Mouse (Mus musculus) gonadal fat pad, adult 2 months (tissue): ENCODE data around the gene Lpar2. TPM values are rescaled to one million over a fixed set of nuclear protein-coding genes. Genes with fewer than 3 reads are reported as not detected.

Experiments
- DNase-seq: peaks from one replicate; pipeline ENCODE4 v3.0.0-alpha.2; 2012; ENCODE audit warnings: low read depth
- polyA plus RNA-seq: library from polyadenylated mRNA; depleted of rRNA; stranded (reverse); fragments of >200 nt; gene quantifications from 2 replicates; pipeline ENCODE4 v1.2.3, GENCODE M21; 2012; rRNA removed

The Lpar2 gene
- polyA plus RNA-seq, 1 experiment = 1.8 TPM

DNA sequence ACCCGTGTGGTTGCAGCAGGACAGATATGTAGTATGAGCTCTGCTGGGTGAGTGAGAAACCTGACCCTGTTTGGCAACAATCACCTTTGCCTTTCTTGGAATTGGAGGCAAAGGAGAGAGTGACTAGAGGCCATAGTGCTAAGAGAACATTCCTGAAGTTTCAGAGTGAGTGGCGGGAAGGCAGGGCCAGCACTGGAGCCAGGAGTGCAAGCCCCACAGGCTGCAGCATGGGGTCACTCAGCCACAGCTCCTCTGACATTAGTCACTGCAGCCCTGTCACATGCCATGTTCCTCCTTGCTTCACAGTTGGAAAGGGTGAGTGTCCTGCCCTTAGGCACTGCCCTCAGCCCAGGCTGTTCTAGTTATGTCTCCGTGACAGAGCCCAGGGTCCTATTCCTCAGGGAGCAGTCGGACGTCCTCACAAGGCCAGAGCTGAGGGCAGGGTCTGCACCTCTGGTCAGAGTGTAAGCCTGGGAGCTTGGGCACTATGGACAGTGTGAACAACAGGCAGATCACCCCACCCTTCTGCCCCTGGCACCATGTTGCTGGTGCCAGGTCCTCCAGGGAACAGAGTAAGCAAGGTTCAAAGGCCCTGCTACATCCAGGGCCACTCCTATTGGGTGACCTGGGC is 45.6 kb downstream of the Lpar2 start:
- no peak for DNase-seq

DNA sequence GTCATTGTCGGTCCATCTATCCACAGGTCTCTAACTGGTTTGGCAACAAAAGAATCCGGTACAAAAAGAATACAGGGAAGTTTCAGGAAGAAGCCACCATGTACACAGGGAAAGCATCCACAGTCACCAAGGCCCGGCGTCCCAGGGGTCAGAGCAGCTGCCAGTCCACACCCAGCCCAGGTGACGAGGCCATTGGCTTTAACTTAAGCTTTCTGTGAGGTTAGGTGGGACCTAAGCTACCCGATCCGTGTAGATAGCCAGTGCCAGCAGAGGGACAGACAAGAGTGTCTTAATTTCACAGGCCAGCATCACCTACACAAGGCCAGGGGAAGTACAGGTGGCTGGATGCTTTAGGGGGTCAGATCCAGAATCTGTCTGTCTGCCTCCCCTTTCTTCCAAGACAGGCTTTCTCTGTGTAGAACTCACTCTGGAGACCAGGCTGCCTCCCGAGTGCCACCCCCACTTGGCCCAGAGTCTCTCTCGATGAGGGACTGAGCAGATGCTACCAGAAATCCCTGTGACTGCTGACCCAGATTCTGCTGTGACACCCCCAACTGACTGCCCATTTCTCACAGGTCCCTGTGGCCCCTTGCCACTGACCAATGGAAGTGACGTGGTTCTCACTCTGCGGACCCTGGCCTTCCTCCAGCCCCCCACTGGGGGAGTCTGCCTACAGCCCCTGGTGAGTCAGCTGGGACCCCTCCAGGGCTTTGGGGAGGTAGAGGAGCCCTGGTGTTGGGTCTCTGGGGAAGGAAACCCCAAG is 48.0 kb downstream of the Lpar2 start:
- DNase-seq = no peak

DNA sequence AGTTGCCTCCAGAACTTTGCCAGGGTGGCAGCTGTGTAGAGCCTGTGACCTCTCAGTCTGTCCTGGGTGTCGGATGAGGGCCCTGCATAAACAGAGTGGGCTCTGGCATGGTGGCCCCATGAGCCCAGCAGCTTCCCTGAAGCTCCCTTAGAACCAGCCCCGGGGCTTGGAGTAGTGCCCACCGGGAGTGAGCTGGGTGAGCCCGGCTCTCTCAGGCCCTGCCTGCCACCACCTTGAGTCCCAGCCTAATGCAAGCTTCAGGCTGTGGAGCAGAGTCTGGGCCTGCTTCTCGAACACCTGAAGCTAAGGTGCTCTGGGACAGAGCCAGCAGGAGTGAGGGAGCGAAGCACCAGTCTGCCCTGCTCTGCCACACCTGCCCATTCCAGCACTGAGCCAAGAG is 48.7 kb downstream of the Lpar2 start:
- DNase-seq = no peak

DNA sequence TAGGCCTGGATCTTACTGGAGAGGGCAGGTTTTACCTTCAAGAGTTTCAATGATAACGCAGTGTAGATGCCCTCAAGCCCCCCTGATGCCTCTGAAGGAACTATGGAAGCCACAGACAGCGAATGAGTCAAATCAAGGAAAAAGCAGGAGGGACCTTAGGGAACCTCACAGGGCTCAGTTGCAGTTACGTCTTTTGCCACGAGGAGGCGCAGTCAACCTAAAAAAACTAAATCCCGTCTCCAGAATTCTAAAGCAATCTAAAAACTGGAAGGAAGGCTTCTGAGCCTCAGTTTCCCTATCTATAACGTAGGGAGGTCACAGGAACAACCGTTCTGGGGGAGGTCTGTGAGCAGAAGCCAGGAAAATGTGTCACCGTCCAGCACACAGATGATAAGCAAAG is 51.9 kb downstream of the Lpar2 start:
- no peak for DNase-seq

DNA sequence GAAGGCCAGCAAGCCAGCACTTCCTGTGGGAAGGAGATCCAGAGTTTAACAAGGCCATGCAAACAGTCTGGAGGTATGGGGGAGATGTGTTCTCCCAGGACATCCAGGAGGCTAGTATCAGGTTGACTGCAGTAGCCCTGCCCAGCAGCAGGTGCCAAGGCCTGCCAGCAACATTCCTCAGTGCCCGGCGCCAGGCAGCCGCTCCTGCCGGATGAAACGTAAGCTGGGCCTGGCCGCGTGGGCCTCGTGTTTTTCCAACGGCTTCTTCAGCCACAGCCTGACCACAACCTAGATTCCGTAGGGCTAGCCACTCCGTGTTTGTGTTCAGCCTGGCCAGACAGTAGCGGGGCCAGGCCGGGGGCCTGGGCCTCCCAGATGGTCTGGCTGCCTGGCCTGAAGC is 52.4 kb downstream of the Lpar2 start:
- no peak for DNase-seq

DNA sequence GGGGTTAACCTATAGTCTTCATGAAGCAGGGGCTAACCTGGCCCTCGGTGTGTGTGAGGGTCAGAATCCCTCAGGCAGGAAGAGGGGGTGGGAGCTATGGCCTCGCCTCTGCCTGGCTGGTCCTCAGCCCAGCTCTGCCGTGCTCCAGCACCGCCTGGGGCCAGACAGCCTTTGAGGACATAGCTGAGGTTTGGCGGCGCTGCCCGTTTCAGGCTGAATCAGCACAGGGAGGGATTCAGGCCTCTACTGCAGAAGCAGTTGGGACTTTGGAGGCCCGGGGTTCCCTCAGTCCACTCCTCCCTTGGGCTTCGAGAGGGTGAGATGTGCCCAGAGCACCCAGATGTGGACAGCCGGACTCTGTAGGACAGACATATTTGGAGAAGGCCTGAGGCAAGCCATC is 53.9 kb downstream of the Lpar2 start:
- no peak for DNase-seq

DNA sequence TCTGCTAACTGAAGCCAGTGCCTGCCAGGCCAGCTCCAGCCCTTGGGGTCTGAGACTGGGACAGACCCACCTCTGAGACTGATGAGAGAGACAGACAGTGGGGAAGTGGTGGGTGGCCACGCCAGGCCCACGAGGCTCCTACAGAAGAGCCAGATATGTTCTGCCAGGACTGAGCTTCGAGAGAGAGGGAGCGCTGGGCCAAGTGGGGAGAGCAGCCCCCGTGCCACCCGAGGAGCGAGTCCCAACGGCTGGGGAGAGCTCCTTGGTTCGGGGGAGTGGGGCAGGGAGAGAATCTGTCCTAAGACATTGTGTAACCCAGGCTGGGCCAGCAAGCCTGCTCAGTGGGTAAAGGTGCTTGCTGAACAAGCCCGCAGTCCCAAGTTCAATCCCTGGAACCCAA is 54.7 kb downstream of the Lpar2 start:
- DNase-seq = no peak

DNA sequence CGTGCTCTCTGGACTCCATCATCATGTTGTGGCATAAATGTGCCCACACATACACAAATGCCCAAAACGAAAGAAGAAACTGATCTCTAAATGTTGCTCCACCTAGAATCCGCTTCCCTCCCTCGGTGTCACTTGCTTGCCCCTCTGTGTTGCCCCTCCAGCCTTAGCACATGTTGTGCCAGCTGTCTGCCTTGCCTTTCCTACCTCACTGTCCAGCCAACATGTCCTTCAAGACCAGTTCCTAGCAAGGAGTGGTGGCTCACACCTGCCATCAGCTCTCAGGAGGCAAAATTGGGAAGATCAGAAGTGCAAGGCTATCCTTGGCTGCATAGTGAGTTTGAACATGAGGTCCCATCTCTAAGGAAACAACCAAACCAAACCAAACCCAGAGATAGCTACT is 55.2 kb downstream of the Lpar2 start:
- no peak for DNase-seq

DNA sequence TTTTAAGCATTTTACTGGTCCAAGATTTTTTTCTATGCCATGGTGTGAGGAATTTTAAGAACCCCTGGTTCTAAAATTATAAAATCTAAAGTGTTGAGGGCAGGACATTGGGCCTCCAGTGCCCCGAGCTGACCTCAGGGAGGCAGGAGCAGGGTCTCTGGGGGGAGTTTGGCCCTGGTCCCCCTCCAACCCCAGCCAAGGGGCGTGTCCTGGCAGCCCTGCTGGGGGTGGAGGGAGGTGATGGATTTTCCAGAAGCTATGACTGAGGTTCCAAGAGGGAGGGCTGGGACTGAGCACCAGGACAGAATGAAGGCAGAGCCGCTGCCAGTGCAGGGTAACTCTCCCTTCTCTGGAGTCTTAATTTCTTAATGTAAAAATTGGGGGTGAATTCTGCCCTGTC is 55.8 kb downstream of the Lpar2 start:
- DNase-seq = no peak

DNA sequence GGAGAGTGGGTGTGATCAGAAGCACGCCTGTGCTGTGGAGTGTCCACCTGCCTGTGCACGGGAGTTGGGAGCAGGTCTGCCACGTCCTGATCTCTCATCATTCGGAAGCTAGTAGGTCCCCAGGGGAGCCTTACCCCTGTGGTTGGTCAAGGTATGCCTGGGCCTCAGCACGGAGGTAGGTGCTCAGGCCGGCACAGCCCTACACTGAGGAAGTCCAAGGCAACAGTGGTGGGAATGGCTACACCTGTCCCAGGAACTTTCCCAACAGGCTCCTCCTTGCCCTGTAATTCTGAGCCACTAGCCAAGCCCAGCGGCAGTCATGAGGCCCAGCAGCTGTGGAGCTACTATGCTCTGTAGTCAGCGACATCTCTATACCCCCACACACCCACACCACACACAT is 57.4 kb downstream of the Lpar2 start:
- DNase-seq = no peak

Other genes with a start within 250 kb of the Lpar2 start
- gene Zfp868, start 196.9 kb upstream of the Lpar2 start, polyA plus RNA-seq = 5.2 and 6.3 TPM in 2 replicates
- 1.7 and 2.4 TPM in 2 replicates for gene Zfp964, start 167.9 kb upstream of the Lpar2 start, polyA plus RNA-seq
- 6.3 and 7.3 TPM in 2 replicates for gene Zfp869, start 111.7 kb upstream of the Lpar2 start, polyA plus RNA-seq
- gene Zfp963, start 72.5 kb upstream of the Lpar2 start, polyA plus RNA-seq = 2.5 TPM in 2 replicates
- 0.25 TPM in 1 of 2 replicates, not detected in the other for gene Gm20422, start 47.5 kb upstream of the Lpar2 start, polyA plus RNA-seq
- gene Atp13a1, start 31.3 kb upstream of the Lpar2 start, polyA plus RNA-seq = 49.6 and 59.8 TPM in 2 replicates
- gene Zfp866, start 31.3 kb upstream of the Lpar2 start, polyA plus RNA-seq = 8.9 and 11.0 TPM in 2 replicates
- gene Gmip, start 13.8 kb upstream of the Lpar2 start, polyA plus RNA-seq = 12.1 and 14.7 TPM in 2 replicates
- gene Pbx4, start 10.1 kb downstream of the Lpar2 start, polyA plus RNA-seq = 3.3 and 3.7 TPM in 2 replicates
- 1.0 and 1.1 TPM in 2 replicates for gene Cilp2, start 65.3 kb downstream of the Lpar2 start, polyA plus RNA-seq
- gene Tssk6, start 79.8 kb downstream of the Lpar2 start, polyA plus RNA-seq = 10.3 and 13.0 TPM in 2 replicates
- gene Ndufa13, start 80.1 kb downstream of the Lpar2 start, polyA plus RNA-seq = 106 and 123 TPM in 2 replicates
- gene Yjefn3, start 80.3 kb downstream of the Lpar2 start, polyA plus RNA-seq = 3.7 and 4.8 TPM in 2 replicates
- 51.1 and 68.3 TPM in 2 replicates for gene Gatad2a, start 174.0 kb downstream of the Lpar2 start, polyA plus RNA-seq
- gene Mau2, start 220.3 kb downstream of the Lpar2 start, polyA plus RNA-seq = 64.8 and 71.9 TPM in 2 replicates
- gene Sugp1, start 220.4 kb downstream of the Lpar2 start, polyA plus RNA-seq = 11.2 and 11.8 TPM in 2 replicates